Mouse (Mus musculus) stomach, embryonic 16.5 days (tissue): ENCODE results near the gene Ola1. TPM values are rescaled to one million over a fixed set of nuclear protein-coding genes. Genes with fewer than 3 reads are reported as not detected.

Experiments
- ATAC-seq: fragments of 200-750 bp; cut with Nextera tagmentation; 2 replicates; pipeline ENCODE4 v1.8.0; 2017; ENCODE audit warnings: moderate number of reproducible peaks, moderate TSS enrichment; ENCODE audit not compliant: insufficient read depth, low FRiP score
- H3K27ac ChIP-seq: fragments of 300-500 bp; sonication (generic); 2 replicates; pipeline ENCODE4 v1.5.1; 2014; ENCODE audit warnings: low read length
- H3K27me3 ChIP-seq: fragments of 300-500 bp; sonication (generic); 2 replicates; pipeline ENCODE4 v1.6.1; 2014; ENCODE audit warnings: low read length, control low read depth, mixed read lengths; ENCODE audit not compliant: control insufficient read depth, insufficient read depth
- H3K36me3 ChIP-seq: fragments of 300-500 bp; sonication (generic); 2 replicates; pipeline ENCODE4 v1.6.1; 2014; ENCODE audit warnings: low read length; ENCODE audit not compliant: control insufficient read depth, insufficient read depth
- H3K4me1 ChIP-seq: fragments of 300-500 bp; sonication (generic); 2 replicates; pipeline ENCODE4 v1.6.1; 2014; ENCODE audit warnings: low read length, control low read depth, mixed read lengths; ENCODE audit not compliant: control insufficient read depth, insufficient read depth
- H3K4me2 ChIP-seq: fragments of 300-500 bp; sonication (generic); 2 replicates; pipeline ENCODE4 v1.6.1; 2014; ENCODE audit warnings: low read depth, low read length, mixed read lengths
- H3K4me3 ChIP-seq: fragments of 300-500 bp; sonication (generic); replicated peaks from 2 replicates; pipeline ENCODE4 v1.5.1; 2014; ENCODE audit warnings: mild to moderate bottlenecking, low read length
- H3K9ac ChIP-seq: fragments of 300-500 bp; sonication (generic); 2 replicates; pipeline ENCODE4 v1.6.1; 2014; ENCODE audit warnings: low read length
- H3K9me3 ChIP-seq: fragments of 300-500 bp; sonication (generic); replicated peaks from 2 replicates; pipeline ENCODE4 v1.6.1; 2016; ENCODE audit warnings: low read length, control low read depth; ENCODE audit not compliant: control insufficient read depth
- WGBS: fragments of 180-500 bp; shearing (Covaris S2); extraction: QIAGEN DNeasy Blood & Tissue Kit; methylation state at CpG from one replicate; pipeline ENCODE4 v1.1.7; 2014; 5-methylcytosine and 5-hydroxymethylcytosine counted together
- polyA plus RNA-seq: library from polyadenylated mRNA; unstranded; fragments of >200 nt; fragmentation: Nextera tagmentation; extraction: Ambion mirVana; gene quantifications from 2 replicates; pipeline ENCODE4 v1.2.1, GENCODE M21; 2015

The Ola1 gene
- polyA plus RNA-seq, 1 experiment from 2014 or later, result 80.8 TPM

- Histone ChIP-seq H3K4me3 (no peak overlapping the region), H3K4me1 (peaks cover 9% of the 10 kb centered on the region; the same call in 1 of the 2 replicates), H3K27me3 (no peaks in the 10 kb centered on the region), H3K9me3 (no peaks in the 10 kb centered on the region), H3K36me3 (no peaks in the 10 kb centered on the region), H3K27ac (no peak overlapping the region), H3K9ac (0 out of 2 replicates have a peak overlapping the region, but pooled peaks have one; percentile 21), H3K4me2 (peak overlapping the region; percentile 38)
- no peak for ATAC-seq
- 32% methylated on average over 20 of the region's 20 CpGs for WGBS
Observed at GRCm38 (mm10) chr2:73066307-73067167, 152.2 kb downstream of the Ola1 start.

- no peak overlapping the region for H3K4me3 ChIP-seq
- no peaks in the 10 kb centered on the region for H3K9me3 ChIP-seq
- no peak overlapping the region for H3K4me2 ChIP-seq
- ATAC-seq, result no peak
- H3K9ac ChIP-seq, result no peak overlapping the region
- 67% methylated on average over 14 of the region's 14 CpGs for WGBS
- peaks cover 14% of the 10 kb centered on the region; the same call in 1 of the 2 replicates for H3K4me1 ChIP-seq
- H3K36me3 ChIP-seq, result no peaks in the 10 kb centered on the region
- no peaks in the 10 kb centered on the region for H3K27me3 ChIP-seq
- H3K27ac ChIP-seq, result no peak overlapping the region
Observed at GRCm38 (mm10) chr2:73063911-73064619, 154.7 kb downstream of the Ola1 start.

DNA sequence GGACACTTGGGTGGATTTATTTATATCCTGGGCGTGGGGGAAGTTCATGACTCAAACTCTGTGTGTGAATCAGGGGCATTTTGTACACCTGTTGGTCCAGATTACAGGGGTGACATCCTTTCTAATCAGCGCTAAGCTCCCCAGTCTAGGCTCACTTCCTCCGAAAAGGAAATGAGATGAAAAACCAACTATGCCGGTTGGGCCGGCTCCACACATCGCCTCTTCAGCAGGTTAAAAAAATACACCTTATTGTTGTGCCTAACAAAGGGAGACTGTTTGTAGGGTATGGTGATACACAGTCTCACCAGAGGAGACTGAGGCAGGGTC lies 158.5 kb downstream of the Ola1 start:
- H3K27ac ChIP-seq, result no peak overlapping the region
- H3K27me3 ChIP-seq, result no peaks in the 10 kb centered on the region
- H3K4me1 ChIP-seq, result 0 out of 2 replicates have a peak, but pooled peaks cover 4% of the 10 kb centered on the region
- 64% methylated on average over 6 of the region's 6 CpGs for WGBS
- H3K4me2 ChIP-seq, result 0 out of 2 replicates have a peak overlapping the region, but pooled peaks have one; percentile 15
- H3K9ac ChIP-seq, result no peak overlapping the region
- H3K4me3 ChIP-seq, result no peak overlapping the region
- H3K9me3 ChIP-seq, result no peaks in the 10 kb centered on the region
- H3K36me3 ChIP-seq, result no peaks in the 10 kb centered on the region
- ATAC-seq, result no peak

- 27% methylated on average over 12 of the region's 12 CpGs for WGBS
- no peaks in the 10 kb centered on the region; the same call in 1 of the 2 replicates for H3K9me3 ChIP-seq
- ATAC-seq, result no peak
- no peak overlapping the region for H3K9ac ChIP-seq
- H3K4me1 ChIP-seq, result 0 out of 2 replicates have a peak, but pooled peaks cover 4% of the 10 kb centered on the region
- 0 out of 2 replicates have a peak overlapping the region, but pooled peaks have one; percentile 15 for H3K4me2 ChIP-seq
- H3K36me3 ChIP-seq, result no peaks in the 10 kb centered on the region
- H3K27ac ChIP-seq, result peak overlapping the region; percentile 62
- H3K4me3 ChIP-seq, result no peak overlapping the region
- H3K27me3 ChIP-seq, result no peaks in the 10 kb centered on the region
Observed at GRCm38 (mm10) chr2:73059550-73060258, 159.0 kb downstream of the Ola1 start.

GRCm38 (mm10) chr2:73058344-73058743 lies 160.4 kb downstream of the Ola1 start:
- Histone ChIP-seq H3K4me3 (no peak overlapping the region), H3K4me2 (no peak overlapping the region), H3K36me3 (no peaks in the 10 kb centered on the region), H3K27me3 (no peaks in the 10 kb centered on the region), H3K27ac (no peak overlapping the region), H3K9ac (no peak overlapping the region), H3K9me3 (no peaks in the 10 kb centered on the region; the same call in 1 of the 2 replicates), H3K4me1 (0 out of 2 replicates have a peak, but pooled peaks cover 4% of the 10 kb centered on the region)
- WGBS, result 89% methylated on average over 1 of the region's 1 CpGs
- ATAC-seq, result no peak

DNA sequence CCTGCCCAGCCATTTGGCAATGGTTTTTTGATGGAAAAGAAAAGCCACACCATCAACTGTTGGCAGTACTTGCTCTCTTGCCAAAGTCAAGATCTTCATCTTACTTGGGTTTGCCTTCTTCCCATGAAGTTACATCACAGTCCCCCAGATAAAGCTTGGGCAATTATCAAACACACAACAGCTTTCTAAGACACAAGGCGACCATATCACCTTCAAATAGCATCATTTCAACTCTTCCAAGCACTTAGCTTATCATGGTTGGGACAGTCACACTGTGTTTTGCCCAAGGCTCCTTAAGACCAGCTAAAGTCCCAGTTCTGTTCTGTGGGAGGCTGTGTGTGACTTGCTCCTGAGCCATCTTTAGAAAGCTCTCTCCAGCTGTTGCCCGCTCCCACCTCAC lies 161.1 kb downstream of the Ola1 start:
- H3K9me3 ChIP-seq, result no peaks in the 10 kb centered on the region; the same call in 1 of the 2 replicates
- no peaks in the 10 kb centered on the region for H3K36me3 ChIP-seq
- H3K9ac ChIP-seq, result no peak overlapping the region
- 0 out of 2 replicates have a peak, but pooled peaks cover 4% of the 10 kb centered on the region for H3K4me1 ChIP-seq
- ATAC-seq, result no peak
- H3K4me3 ChIP-seq, result no peak overlapping the region
- H3K4me2 ChIP-seq, result no peak overlapping the region
- WGBS, result 80% methylated on average over 2 of the region's 2 CpGs
- H3K27me3 ChIP-seq, result no peaks in the 10 kb centered on the region
- H3K27ac ChIP-seq, result no peak overlapping the region

DNA sequence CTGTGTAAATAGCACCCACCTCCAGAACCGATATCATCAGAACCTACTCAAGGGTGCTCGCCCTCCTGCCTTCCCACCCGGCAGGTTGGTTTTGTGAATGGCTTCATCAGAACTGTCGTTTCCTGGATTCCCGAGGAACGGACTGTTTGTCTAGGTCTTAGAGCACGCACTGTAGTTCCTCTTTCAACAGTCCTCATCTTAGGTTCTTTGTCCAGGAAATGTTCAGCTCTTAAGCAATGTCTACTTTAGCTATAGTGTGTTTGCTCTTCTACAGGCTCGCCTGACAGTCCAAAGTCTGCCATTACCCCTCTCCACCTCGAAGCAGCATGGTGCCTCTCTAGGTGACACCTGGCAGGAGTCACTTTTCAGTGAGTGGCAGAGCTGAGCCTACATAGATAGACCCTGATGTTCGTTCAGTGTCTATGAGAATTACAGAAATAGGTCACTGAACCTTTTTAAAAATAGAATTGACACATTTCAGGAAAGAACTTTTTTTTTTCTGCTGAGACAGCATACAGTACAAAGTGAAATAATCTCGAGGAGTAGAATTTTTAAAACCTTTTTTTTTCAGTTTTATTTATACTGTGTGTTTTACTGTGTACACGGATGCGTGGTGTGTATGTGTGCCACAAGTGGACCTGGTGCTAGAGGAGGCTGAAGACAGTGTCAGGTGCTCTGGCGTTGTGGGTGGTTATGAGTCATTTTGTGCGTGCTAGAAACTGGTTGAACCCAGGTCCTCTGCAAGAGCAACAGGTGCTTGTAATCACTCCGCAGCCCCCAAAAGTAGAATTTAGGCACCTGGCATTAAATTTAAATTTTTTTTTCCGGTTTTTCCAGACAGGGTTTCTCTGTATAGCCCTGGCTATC lies 162.4 kb downstream of the Ola1 start:
- WGBS, result 61% methylated on average over 17 of the region's 17 CpGs
- peak; percentile 81 for ATAC-seq
- peak overlapping the region; percentile 36; the same call in 1 of the 2 replicates for H3K4me2 ChIP-seq

DNA sequence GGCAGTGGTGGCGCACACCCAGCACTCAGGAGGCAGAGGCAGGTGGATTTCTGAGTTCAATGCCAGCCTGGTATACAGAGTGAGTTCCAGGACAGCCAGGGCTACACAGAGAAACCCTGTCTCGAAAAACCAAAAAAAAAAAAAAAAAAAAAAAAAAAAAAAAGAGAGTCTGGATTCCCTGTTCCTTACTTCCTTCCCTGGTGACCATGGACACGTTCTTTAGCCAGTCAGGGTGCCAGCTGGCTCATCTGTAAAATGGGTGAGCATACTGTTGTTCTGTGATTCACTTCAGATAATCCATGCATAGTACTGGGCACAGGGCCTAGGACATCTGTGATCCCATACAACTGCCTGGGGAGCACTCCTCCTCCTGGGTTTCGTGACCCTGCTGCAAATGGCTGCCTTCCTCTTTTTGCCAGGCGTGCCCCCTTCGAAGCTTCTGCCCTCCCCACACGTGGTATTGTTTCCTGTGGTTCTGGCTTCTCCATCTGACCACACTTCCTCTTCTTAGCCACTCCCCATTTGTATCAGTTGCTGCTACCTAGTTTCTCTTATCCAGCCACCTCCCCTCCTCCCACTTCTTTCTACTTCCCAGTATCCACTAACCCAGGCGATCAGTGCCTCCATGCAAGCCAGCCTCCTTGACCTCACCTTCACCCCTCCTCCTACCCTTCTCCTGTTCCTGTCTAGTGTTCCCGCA lies 164.8 kb downstream of the Ola1 start:
- Histone ChIP-seq H3K4me3 (no peak overlapping the region), H3K27me3 (no peaks in the 10 kb centered on the region), H3K4me2 (no peak overlapping the region), H3K9ac (no peak overlapping the region), H3K4me1 (no peaks in the 10 kb centered on the region), H3K27ac (no peak overlapping the region), H3K36me3 (no peaks in the 10 kb centered on the region), H3K9me3 (no peaks in the 10 kb centered on the region; the same call in 1 of the 2 replicates)
- WGBS, result 77% methylated on average over 9 of the region's 9 CpGs
- no peak for ATAC-seq

More for the DNA sequence above, 162.4 kb downstream of the Ola1 start:
- Histone ChIP-seq H3K4me3 (no peak overlapping the region), H3K4me1 (0 out of 2 replicates have a peak, but pooled peaks cover 4% of the 10 kb centered on the region), H3K27ac (peak overlapping the region; percentile 79), H3K9me3 (no peaks in the 10 kb centered on the region; the same call in 1 of the 2 replicates), H3K36me3 (no peaks in the 10 kb centered on the region), H3K9ac (no peak overlapping the region), H3K27me3 (no peaks in the 10 kb centered on the region)
